ENCODE assay signal across 16 mouse cellular contexts in genomic region chr8:53598101-53598500, GRCm38 (mm10). TPM values are rescaled to one million over a fixed set of nuclear protein-coding genes. Genes with fewer than 3 reads are reported as not detected.
"Had no signal": no experiment of that assay in that cellular context is flagged by ENCODE, and none has a peak within 500 bp of the region (broad histone marks: within the 10 kb centered on the region; RNA-seq: fewer than 3 reads in every experiment).

No protein-coding gene starts in this region.

- H3K36me3 ChIP-seq: neural tube, embryonic 12.5 days had no signal

- H3K27me3 ChIP-seq: limb, embryonic 13.5 days; neural tube, embryonic 12.5 days had no signal

- H3K9ac ChIP-seq: limb, embryonic 13.5 days; liver, embryonic 14.5 days; neural tube, embryonic 12.5 days had no signal

- DNase-seq: kidney, adult 11 months; kidney, adult 9 months; kidney, postnatal 36 days; left cerebral cortex, postnatal 4 days; lung, adult 18-20 months; midbrain, embryonic 14.5 days; right cerebral cortex, postnatal 4 days; spleen, adult 18-20 months; thymus, adult 2 months; thymus, postnatal 4 days had no signal

- H3K4me1 ChIP-seq: limb, embryonic 13.5 days; neural tube, embryonic 12.5 days had no signal

- H3K4me3 ChIP-seq: limb, embryonic 13.5 days; neural tube, embryonic 12.5 days had no signal

- H3K27ac ChIP-seq: kidney, postnatal 0 days; limb, embryonic 13.5 days; liver, embryonic 14.5 days; neural tube, embryonic 12.5 days had no signal

RNA-seq across cellular contexts. Expression of gene Neil3, which starts 40.8 kb away (rescaled TPM):
- total RNA-seq: left cerebral cortex, adult 18-20 months had no signal
- polyA plus RNA-seq: liver, adult 2 months had no signal
